Mouse (Mus musculus): ENCODE measurements around the gene Fam76b. TPM values are rescaled to one million over a fixed set of nuclear protein-coding genes. Genes with fewer than 3 reads are reported as not detected.

The Fam76b gene
- polyA plus RNA-seq, 1 experiment from 2014 or later = 20.3 TPM

DNA sequence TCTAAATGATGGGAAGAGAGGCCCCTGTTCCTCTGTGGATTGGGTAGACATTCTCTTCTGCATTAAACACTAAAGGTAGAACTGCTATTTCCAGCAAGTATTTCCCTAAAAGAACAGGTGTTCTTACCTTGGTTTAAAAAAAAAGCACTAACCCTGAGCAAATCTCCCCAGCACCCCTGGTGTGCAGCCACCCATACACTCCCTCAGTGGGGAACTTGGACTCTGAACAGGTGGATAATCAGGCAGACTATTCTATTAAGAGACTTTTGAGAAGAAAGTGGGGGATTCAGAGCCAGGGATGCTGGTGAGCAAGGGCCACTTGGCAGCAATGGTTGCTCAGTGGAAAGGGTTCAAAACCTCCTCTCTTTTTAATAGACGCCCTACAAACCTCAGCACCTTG lies 28.7 kb downstream of the Fam76b start:
- no peak overlapping the region for H3K4me2 ChIP-seq (ENCODE audit: low read length)
- no peaks in the 10 kb centered on the region for H3K4me1 ChIP-seq (replicated peaks; ENCODE audit: insufficient read depth, low read length)
- H3K27me3 ChIP-seq (ENCODE audit: insufficient read depth, low read length) = no peaks in the 10 kb centered on the region
- DNase-seq (ENCODE audit: low spot score) (no peak), ATAC-seq (replicated peaks; ENCODE audit: low FRiP score, low read depth) (no peak)
- no peak for TF ChIP-seq CTCF (IDR thresholded peaks at IDR 0.05; ENCODE audit: low read depth)
- H3K9me3 ChIP-seq (replicated peaks; ENCODE audit: low read length) = no peaks in the 10 kb centered on the region
- no peak overlapping the region for H3K9ac ChIP-seq (ENCODE audit: low read depth, low read length)
- whole genome bisulfite sequencing = 25% methylated on average over 1 of the region's 1 CpGs
- no peak overlapping the region for H3K27ac ChIP-seq
- no peaks in the 10 kb centered on the region for H3K36me3 ChIP-seq (ENCODE audit: insufficient read depth, low read length)
- H3K4me3 ChIP-seq (replicated peaks; ENCODE audit: low read depth, low read length) = no peak overlapping the region

DNA sequence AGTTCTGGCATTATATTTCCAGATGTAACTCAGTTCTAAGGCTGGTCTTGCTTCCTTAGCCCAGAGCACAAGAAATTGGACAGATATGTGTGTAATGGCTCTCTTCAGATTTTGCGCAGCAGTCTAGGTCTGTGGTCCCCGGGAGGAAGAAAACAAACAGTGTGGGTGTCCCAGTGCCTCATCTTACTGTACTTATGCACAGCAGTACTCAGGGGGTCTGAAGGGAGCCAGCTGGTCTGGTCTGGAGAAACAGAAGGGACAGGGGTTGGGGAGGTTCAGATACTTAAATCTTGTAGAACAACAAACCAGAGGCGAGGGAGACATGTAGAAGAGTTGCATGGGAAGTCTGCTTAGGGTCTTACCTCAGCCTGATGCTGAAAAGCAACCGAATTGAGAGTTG lies 29.3 kb downstream of the Fam76b start:
- Histone ChIP-seq H3K4me3 (replicated peaks; ENCODE audit: low read depth, low read length) (no peak overlapping the region), H3K9me3 (replicated peaks; ENCODE audit: low read length) (no peaks in the 10 kb centered on the region), H3K4me1 (replicated peaks; ENCODE audit: insufficient read depth, low read length) (no peaks in the 10 kb centered on the region), H3K36me3 (ENCODE audit: insufficient read depth, low read length) (no peaks in the 10 kb centered on the region), H3K9ac (ENCODE audit: low read depth, low read length) (no peak overlapping the region), H3K27ac (no peak overlapping the region), H3K4me2 (ENCODE audit: low read length) (no peak overlapping the region), H3K27me3 (ENCODE audit: insufficient read depth, low read length) (no peaks in the 10 kb centered on the region)
- ATAC-seq (replicated peaks; ENCODE audit: low FRiP score, low read depth) (peak; percentile 65; the same call in 1 of the 2 replicates), DNase-seq (ENCODE audit: low spot score) (peak; percentile 62)
- TF ChIP-seq CTCF (IDR thresholded peaks at IDR 0.05; ENCODE audit: low read depth) = no peak
- WGBS = 40% methylated on average over 4 of the region's 4 CpGs

DNA sequence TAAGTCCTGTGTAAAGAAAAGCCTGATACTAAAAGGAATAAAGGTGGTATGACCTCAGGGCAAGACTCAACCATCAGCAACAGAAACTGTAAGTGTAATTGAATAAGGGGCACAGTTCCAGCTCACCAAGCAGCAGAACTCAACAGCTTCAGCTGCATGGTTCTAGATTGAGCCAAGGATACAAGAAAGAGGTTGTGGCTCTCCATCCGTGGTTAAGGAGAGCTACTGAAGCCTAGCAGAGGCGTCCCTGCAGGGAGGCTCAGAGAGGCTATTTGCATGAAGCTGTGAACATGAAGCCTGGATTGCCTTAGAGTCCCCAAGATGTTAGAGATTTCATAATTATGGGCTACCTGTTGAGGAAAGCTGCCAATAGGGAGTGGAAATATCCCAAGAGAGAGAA lies 40.1 kb downstream of the Fam76b start:
- Histone ChIP-seq H3K9ac (ENCODE audit: low read depth, low read length) (no peak overlapping the region), H3K27me3 (ENCODE audit: insufficient read depth, low read length) (no peaks in the 10 kb centered on the region), H3K4me2 (ENCODE audit: low read length) (no peak overlapping the region), H3K9me3 (replicated peaks; ENCODE audit: low read length) (no peaks in the 10 kb centered on the region), H3K27ac (no peak overlapping the region), H3K36me3 (ENCODE audit: insufficient read depth, low read length) (no peaks in the 10 kb centered on the region), H3K4me3 (replicated peaks; ENCODE audit: low read depth, low read length) (no peak overlapping the region), H3K4me1 (replicated peaks; ENCODE audit: insufficient read depth, low read length) (no peaks in the 10 kb centered on the region)
- WGBS = 48% methylated on average over 2 of the region's 2 CpGs
- no peak for TF ChIP-seq CTCF (IDR thresholded peaks at IDR 0.05; ENCODE audit: low read depth)
- DNase-seq (ENCODE audit: low spot score) = no peak
- ATAC-seq (replicated peaks; ENCODE audit: low FRiP score, low read depth) = no peak

DNA sequence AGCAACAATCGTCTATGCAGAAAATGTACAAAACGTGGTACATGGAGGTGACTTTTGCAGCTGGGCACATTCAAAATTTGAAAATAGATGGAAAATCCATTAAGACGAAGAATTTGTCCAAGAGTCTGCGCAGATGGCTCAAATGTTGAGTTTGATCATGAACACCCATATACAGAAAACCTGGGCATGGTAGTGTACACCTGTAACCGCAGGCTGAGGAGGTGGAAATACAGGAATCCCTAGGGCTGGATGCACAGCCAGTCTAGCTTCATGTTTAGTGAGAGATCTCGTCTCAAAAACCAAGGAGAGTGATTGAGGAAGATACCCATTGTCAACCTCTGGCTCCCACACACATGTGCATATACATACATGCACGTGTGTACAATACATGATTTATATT lies 44.1 kb downstream of the Fam76b start:
- 92% methylated on average over 7 of the region's 7 CpGs for WGBS
- no peak overlapping the region for H3K4me3 ChIP-seq (replicated peaks; ENCODE audit: low read depth, low read length)
- H3K9me3 ChIP-seq (replicated peaks; ENCODE audit: low read length) = no peaks in the 10 kb centered on the region
- H3K4me1 ChIP-seq (replicated peaks; ENCODE audit: insufficient read depth, low read length) = no peaks in the 10 kb centered on the region
- H3K9ac ChIP-seq (ENCODE audit: low read depth, low read length) = no peak overlapping the region
- no peak overlapping the region for H3K4me2 ChIP-seq (ENCODE audit: low read length)
- TF ChIP-seq CTCF (IDR thresholded peaks at IDR 0.05; ENCODE audit: low read depth) = no peak
- H3K27ac ChIP-seq = no peak overlapping the region
- ATAC-seq (replicated peaks; ENCODE audit: low FRiP score, low read depth) (no peak), DNase-seq (ENCODE audit: low spot score) (no peak)
- no peaks in the 10 kb centered on the region for H3K27me3 ChIP-seq (ENCODE audit: insufficient read depth, low read length)
- no peaks in the 10 kb centered on the region for H3K36me3 ChIP-seq (ENCODE audit: insufficient read depth, low read length)

DNA sequence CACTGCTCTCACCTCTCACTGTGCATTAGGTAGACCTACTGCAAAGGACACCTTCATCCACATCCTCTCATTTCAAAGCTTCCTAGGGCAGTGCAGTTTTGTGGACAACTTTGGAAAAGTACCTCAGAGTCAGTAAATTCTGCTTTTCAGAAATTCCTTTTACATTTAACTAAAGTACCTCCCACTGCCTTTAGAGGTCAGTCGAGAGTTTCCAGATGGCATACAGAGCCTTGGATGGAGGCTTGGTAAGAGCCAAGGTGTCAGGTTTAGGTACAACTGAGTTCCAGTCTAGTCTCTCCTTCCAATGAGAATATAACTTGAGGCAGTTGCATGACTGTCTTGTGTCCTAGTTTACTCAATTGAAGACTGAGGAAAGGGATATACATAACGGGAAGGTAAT lies 46.8 kb downstream of the Fam76b start:
- Histone ChIP-seq H3K4me2 (ENCODE audit: low read length) (no peak overlapping the region), H3K36me3 (ENCODE audit: insufficient read depth, low read length) (no peaks in the 10 kb centered on the region), H3K27me3 (ENCODE audit: insufficient read depth, low read length) (no peaks in the 10 kb centered on the region), H3K9ac (ENCODE audit: low read depth, low read length) (no peak overlapping the region), H3K4me3 (replicated peaks; ENCODE audit: low read depth, low read length) (no peak overlapping the region), H3K4me1 (replicated peaks; ENCODE audit: insufficient read depth, low read length) (no peaks in the 10 kb centered on the region), H3K9me3 (replicated peaks; ENCODE audit: low read length) (no peaks in the 10 kb centered on the region), H3K27ac (no peak overlapping the region)
- WGBS = 43% methylated on average over 2 of the region's 2 CpGs
- TF ChIP-seq CTCF (IDR thresholded peaks at IDR 0.05; ENCODE audit: low read depth) = peak; percentile 57
- ATAC-seq (replicated peaks; ENCODE audit: low FRiP score, low read depth) = no peak
- DNase-seq (ENCODE audit: low spot score) = peak; percentile 37

DNA sequence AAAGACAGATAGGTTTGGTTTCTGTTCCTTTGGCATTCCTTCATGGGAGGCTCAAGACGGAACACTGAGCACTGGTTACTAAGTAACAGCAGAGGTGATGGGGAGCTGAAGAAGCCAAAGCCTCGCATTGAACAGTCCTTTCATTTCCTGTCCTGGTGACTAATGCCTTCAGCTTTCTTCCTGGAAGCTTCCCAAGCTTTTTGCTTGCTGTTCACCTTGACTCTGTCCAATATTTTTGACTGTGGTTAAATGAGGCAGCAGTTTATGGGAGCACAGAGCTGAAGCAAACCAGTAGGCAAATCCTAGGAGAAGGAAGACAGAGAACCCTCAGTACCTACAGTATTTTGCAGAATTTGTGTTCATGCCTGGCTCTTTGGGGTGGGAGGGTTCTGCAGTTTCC lies 47.8 kb downstream of the Fam76b start:
- Histone ChIP-seq H3K9ac (ENCODE audit: low read depth, low read length) (no peak overlapping the region), H3K27me3 (ENCODE audit: insufficient read depth, low read length) (no peaks in the 10 kb centered on the region), H3K4me2 (ENCODE audit: low read length) (no peak overlapping the region), H3K4me1 (replicated peaks; ENCODE audit: insufficient read depth, low read length) (no peaks in the 10 kb centered on the region), H3K36me3 (ENCODE audit: insufficient read depth, low read length) (no peaks in the 10 kb centered on the region), H3K9me3 (replicated peaks; ENCODE audit: low read length) (no peaks in the 10 kb centered on the region), H3K4me3 (replicated peaks; ENCODE audit: low read depth, low read length) (no peak overlapping the region), H3K27ac (no peak overlapping the region)
- ATAC-seq (replicated peaks; ENCODE audit: low FRiP score, low read depth) (no peak), DNase-seq (ENCODE audit: low spot score) (no peak)
- TF ChIP-seq CTCF (IDR thresholded peaks at IDR 0.05; ENCODE audit: low read depth) = no peak
- WGBS = 34% methylated on average over 2 of the region's 2 CpGs

DNA sequence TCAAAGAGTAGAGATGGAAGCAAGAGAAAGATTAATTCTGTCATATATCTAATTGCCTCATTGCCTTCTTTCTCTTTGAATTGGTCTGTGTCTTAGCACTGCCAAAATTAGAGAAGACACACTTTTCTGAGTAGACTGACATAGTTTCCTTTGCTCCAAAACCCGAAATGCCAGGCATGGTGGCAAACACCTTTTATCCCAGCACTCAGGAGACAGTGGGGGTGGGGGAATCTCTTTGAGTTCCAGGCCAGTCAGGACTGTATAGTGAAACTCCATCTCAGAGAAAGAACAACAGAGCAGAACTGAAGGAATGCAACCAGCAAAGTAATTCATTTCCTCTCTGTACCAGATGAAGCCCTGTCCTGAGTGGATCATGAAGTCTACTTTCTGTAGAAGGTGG lies 53.2 kb downstream of the Fam76b start:
- no peak overlapping the region for H3K4me2 ChIP-seq (ENCODE audit: low read length)
- H3K9ac ChIP-seq (ENCODE audit: low read depth, low read length) = no peak overlapping the region
- WGBS = 47% methylated on average over 1 of the region's 1 CpGs
- no peaks in the 10 kb centered on the region for H3K4me1 ChIP-seq (replicated peaks; ENCODE audit: insufficient read depth, low read length)
- H3K36me3 ChIP-seq (ENCODE audit: insufficient read depth, low read length) = no peaks in the 10 kb centered on the region
- H3K27ac ChIP-seq = no peak overlapping the region
- H3K27me3 ChIP-seq (ENCODE audit: insufficient read depth, low read length) = no peaks in the 10 kb centered on the region
- no peak for TF ChIP-seq CTCF (IDR thresholded peaks at IDR 0.05; ENCODE audit: low read depth)
- no peak overlapping the region for H3K4me3 ChIP-seq (replicated peaks; ENCODE audit: low read depth, low read length)
- H3K9me3 ChIP-seq (replicated peaks; ENCODE audit: low read length) = no peaks in the 10 kb centered on the region
- no peak for DNase-seq (ENCODE audit: low spot score)
- ATAC-seq (replicated peaks; ENCODE audit: low FRiP score, low read depth) = no peak
